Mouse (Mus musculus) embryo, embryonic 9.5 days (tissue): ENCODE measurements around the gene Dok1.

Experiments
- DNase-seq: peaks from one replicate; pipeline ENCODE4 v3.0.0-alpha.2; 2017; ENCODE audit errors: extremely low spot score

The Dok1 gene

GRCm38 (mm10) chr6:83014482-83015466 is 18.5 kb downstream of the Dok1 start:
- no peak for DNase-seq

- no peak for DNase-seq
Observed at GRCm38 (mm10) chr6:83013444-83013843, 19.8 kb downstream of the Dok1 start.

DNA sequence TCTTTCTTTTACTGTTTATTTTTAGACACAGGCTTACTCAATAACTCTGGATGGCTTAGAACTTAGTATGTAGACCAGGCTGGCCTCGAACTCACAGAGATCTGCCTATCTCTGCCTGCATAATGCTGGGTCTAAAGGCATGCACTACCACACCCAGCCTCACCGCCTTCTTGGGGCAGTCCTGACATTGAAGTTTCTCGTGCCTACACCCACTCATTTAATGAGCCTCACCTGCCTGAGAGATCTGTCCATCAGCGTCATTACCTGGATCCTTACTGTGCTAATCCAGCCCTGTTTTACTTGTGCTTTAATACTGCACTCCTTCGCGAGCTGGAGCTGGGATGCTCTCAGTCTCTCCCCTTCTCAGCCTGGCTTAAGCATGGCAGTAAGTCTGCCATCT is 21.5 kb downstream of the Dok1 start:
- no peak for DNase-seq

- no peak for DNase-seq
Observed at GRCm38 (mm10) chr6:83011255-83011654, 22.0 kb downstream of the Dok1 start.

GRCm38 (mm10) chr6:83010010-83010409 is 23.3 kb downstream of the Dok1 start:
- no peak for DNase-seq

GRCm38 (mm10) chr6:83008659-83009058 is 24.6 kb downstream of the Dok1 start:
- no peak for DNase-seq

- no peak for DNase-seq
Observed at GRCm38 (mm10) chr6:83006114-83006513, 27.2 kb downstream of the Dok1 start.

DNA sequence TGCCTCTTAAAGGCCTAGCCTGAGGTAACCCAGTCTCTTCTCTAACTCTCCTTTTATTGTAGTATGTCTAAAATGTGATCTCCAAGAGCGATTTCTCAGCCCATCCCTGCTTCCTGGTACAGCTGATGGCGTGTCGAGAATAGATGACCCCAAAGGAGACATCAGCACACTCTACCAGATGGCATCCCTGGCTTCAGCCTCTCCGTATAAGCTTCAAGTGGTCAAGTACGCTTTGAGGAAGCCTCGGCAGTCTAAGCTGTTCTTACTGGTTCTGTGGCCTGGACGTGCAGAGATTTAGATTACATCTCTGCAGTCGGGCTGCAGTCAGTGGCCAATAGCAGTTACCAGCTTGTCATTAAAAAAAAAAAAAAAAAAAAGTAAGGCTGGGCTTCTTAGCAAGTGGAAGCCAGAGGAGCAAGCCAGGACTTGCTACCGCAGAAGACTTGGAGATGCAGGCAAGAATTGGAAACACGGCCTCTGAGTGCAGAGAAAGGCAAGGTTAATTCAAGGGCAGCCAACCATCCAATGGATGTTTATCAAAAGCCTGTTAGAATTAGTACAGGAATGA is 27.7 kb downstream of the Dok1 start:
- no peak for DNase-seq

DNA sequence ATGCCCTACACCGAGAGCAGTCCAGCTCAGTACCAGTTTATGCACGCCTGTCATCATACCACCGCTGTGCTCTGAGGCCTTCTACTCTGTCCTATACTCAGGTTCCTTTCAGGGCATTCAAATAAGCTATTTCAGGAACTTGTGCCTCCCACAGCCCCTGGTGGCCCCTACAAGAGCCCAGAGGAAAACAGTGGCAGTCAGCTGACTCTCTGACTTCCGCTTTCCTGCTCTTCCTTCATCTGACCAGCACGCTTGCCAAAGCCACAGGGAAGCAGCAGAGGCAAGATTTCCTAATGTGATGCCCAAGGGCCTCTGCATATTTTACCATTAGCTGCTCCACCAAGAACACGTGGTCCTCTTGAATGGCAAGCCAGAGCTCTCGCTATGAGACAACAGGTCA is 28.4 kb downstream of the Dok1 start:
- no peak for DNase-seq

DNA sequence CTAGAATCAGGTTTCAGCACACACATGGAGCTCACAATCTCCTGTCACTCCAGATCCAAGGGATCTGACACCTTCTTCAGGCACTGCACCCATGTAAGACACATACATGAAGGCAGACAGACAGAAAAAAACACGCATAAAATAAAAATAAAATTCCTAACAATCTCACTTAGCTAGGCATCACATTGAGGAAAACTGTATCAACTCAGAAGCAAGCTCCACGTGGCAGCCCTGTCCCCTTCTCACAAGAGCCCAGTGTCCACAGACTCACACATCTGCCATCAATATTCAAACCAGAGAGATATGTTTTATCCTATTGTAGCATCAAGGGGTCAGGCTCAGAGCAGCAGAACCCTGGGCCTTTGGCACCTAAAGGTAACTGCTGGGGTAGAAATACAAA is 29.0 kb downstream of the Dok1 start:
- no peak for DNase-seq

DNA sequence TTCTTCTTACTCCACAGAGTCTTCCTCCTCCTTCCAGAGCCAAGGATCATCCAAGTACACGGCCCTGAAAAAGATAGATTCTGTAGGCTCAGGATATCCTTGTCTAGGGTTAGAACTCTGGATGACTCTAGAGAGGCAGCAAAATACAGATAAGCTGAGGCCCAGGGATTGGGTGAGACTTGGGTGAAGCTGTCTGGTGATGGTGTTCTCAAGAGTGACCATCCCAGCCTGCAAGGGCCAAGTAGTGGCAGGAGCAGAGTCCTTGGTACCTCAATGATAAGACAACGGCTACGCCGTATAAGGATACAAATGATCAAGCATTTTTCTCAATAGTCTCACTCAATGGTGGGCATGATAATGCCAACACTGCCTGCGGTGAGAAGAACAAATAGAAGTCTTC is 29.4 kb downstream of the Dok1 start:
- DNase-seq: no peak

DNA sequence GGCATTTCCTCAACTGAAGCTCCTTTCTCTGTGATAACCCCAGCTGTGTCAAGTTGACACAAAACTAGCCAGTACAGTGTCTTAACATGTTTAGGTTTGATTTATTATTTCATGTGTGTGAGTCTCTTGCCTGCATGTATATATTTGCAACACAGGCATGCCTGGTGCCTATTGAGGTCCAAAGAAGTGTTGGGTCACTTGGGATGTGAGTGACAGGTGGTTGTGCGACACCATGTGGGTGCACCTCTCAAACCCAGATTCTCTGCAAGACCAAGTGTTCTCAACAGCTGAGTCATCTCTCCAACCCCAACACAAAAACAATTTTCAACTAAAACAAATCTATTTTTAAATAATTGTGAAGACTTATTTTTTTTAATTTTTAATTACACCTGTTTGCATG is 30.2 kb downstream of the Dok1 start:
- no peak for DNase-seq

DNA sequence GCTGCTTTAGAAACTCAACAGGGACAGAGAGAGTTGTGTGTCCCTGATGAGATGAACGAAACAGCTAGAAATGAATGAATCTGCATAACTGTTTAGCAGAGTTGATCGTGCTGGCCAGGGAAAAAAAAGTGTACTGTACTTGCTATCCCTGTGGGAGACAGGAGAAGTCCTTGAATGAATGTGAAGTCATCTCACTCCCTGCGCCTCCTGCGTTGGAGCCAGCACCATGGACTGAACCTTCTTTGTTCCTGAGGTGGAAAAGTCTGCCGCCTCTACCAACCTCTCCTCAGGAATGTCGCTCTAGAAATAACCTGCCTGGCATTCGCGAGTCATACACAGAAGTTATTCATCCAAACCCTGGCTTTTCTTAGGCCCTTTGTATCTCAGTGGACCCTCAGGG is 33.3 kb downstream of the Dok1 start:
- DNase-seq: no peak

DNA sequence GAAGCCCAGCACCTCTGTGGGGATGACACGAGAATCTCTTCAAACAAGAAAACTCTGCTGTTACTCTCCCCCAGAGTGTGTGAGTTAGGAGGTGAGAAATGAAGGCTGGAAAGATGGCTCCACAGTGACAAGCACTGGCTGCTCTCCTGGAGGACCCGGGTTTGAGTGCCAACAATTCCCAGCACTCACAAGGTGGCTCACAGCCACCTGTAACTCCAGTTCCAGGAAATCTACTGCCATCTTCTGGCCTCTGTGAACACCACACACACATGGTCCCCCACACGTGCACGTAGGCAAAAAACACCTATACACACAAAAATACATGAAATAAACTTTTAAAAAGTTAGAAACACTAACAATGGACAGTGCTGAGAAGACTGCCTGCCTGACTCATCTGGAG is 34.9 kb downstream of the Dok1 start:
- no peak for DNase-seq

DNA sequence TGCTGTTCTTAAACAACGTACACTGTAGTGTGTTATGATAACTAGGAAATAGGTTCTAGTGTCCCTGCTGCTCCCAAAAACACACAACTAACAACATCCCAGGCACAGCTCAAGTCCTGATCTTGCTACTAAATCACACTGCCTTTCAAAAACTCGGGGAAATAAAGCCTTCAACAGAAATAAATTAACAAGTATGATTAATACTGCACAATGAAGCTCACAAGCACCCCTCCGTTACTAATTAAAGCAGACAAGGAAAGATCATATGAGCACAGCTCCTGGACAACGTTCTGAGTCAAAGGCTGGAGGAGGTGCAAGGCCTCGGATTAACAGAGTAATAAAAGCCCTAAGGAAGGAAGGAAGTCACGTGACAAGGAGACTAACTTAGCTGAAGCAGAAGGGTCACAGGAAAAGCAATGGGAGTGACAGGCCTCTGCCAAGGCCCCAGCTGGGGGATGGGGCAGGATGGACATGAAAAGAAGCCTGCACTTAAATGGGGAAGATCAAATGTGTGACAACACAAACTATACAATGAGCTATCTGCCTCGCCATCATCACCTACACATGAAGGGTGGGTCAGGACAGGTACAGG is 35.7 kb downstream of the Dok1 start:
- DNase-seq: peak; percentile 5

DNA sequence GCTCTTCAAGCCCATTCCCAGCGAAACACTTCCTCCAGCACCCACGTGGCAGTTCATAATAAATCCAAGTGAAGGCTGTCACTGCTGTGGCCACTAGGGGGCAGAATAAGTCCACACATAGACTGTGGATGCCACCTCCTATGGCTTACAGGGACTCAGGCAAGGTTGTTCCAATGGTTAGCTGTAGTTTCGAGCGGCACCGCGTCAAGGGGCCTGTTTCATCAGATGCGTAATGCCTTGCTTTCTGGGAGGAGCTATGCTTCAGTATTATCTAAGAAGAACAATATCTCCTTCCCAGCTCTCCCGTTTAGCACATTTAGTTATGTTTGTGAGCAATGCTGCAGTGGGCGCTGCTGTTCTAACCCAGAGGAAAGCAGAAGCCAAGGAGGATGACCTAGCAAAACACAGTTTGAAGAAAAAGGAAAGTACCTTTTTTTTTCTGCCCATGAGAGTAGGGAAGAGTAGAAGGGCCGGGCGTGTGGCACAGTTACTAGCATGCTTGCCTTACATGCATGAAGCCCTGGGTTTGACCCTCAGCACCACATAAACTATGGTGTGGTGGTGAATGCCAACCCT is 36.4 kb downstream of the Dok1 start:
- peak; percentile 92 for DNase-seq

DNA sequence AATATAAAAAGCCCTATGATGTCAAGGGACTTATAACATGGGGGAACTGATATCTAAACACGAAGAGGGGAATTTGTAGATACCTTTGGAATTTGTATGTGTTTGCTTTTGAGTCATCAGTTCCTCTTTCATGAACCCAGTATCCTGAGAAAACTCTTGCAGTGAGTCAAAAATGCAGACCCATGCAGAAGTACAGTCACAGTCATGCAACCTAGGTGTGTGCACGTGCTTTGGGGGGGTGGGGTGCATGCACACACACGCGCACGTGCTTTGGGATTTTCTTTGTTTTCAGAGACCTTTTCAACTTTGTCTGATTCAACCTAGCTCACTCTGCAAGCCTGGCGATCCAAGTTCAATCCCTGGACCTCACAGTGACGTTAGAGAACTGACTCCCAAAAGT is 38.9 kb downstream of the Dok1 start:
- no peak for DNase-seq

DNA sequence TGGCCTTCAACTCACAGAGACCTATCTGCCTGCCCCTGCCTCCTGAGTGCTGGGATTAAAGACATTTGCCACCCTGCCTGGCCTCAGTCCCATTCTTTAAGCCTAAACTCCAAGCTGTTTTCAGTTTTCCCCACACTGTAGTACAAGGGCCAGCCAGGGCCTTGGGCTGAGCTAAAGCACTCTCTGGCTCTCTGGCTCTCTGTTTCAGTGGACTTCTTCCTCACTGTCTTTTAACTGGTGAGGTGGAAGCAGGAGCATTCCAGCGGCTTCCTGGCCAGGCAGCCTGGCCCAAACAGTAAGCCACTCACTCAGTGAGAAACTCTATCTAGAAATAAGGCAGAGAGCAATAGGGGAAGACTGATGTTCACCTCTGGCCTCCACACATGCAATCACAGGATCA is 39.6 kb downstream of the Dok1 start:
- no peak for DNase-seq

- DNase-seq: peak; percentile 40
Observed at GRCm38 (mm10) chr6:82987411-82987971, 45.8 kb downstream of the Dok1 start.
